Mouse (Mus musculus) hindbrain, embryonic 11.5 days (tissue): ENCODE data around the gene Tut7. TPM values are rescaled to one million over a fixed set of nuclear protein-coding genes. Genes with fewer than 3 reads are reported as not detected.
A peak's percentile ranks its signal among the peaks of the same experiment; 100 is the strongest.

ENCODE experiments used
- ATAC-seq: fragments of 200-750 bp; cut with Nextera tagmentation; 2 replicates; pipeline ENCODE4 v1.8.0; 2017; ENCODE audit warnings: mild to moderate bottlenecking, moderate TSS enrichment, moderate library complexity; ENCODE audit not compliant: low FRiP score
- DNase-seq: peaks from one replicate; pipeline ENCODE4 v3.0.0-alpha.2; 2015; ENCODE audit warnings: low spot score
- H3K27ac ChIP-seq: fragments of 300-500 bp; sonication (generic); 2 replicates; pipeline ENCODE4 v1.5.1; 2014; ENCODE audit warnings: mild to moderate bottlenecking, low read depth, low read length
- H3K27me3 ChIP-seq: fragments of 300-500 bp; sonication (generic); 2 replicates; pipeline ENCODE4 v1.6.1; 2014; ENCODE audit warnings: mild to moderate bottlenecking, low read length, moderate library complexity, mixed read lengths; ENCODE audit not compliant: control insufficient read depth, insufficient read depth
- H3K36me3 ChIP-seq: fragments of 300-500 bp; sonication (generic); 2 replicates; pipeline ENCODE4 v1.6.1; 2014; ENCODE audit warnings: mild to moderate bottlenecking, low read length, moderate library complexity, mixed read lengths; ENCODE audit not compliant: control insufficient read depth, insufficient read depth
- H3K4me1 ChIP-seq: fragments of 300-500 bp; sonication (generic); replicated peaks from 2 replicates; pipeline ENCODE4 v1.6.1; 2014; ENCODE audit warnings: low read length, mixed read lengths; ENCODE audit not compliant: control insufficient read depth, insufficient read depth
- H3K4me2 ChIP-seq: fragments of 300-500 bp; sonication (generic); replicated peaks from 2 replicates; pipeline ENCODE4 v1.6.1; 2014; ENCODE audit warnings: mild to moderate bottlenecking, low read depth, low read length
- H3K4me3 ChIP-seq: fragments of 300-500 bp; sonication (generic); 2 replicates; pipeline ENCODE4 v1.5.1; 2014; ENCODE audit warnings: low read depth, low read length
- H3K9ac ChIP-seq: fragments of 300-500 bp; sonication (generic); 2 replicates; pipeline ENCODE4 v1.6.1; 2014; ENCODE audit warnings: low read depth, low read length
- H3K9me3 ChIP-seq: fragments of 300-500 bp; sonication (generic); 2 replicates; pipeline ENCODE4 v1.6.1; 2016; ENCODE audit warnings: low read length; ENCODE audit not compliant: control insufficient read depth
- WGBS: fragments of 180-500 bp; shearing (Covaris S2); extraction: QIAGEN DNeasy Blood & Tissue Kit; methylation state at CpG from one replicate; pipeline ENCODE4 v1.1.7; 2014; 5-methylcytosine and 5-hydroxymethylcytosine counted together
- polyA plus RNA-seq: library from polyadenylated mRNA; unstranded; fragments of >200 nt; fragmentation: Nextera tagmentation; extraction: Ambion mirVana; gene quantifications from 2 replicates; pipeline ENCODE4 v1.2.1, GENCODE M21; 2014

Tut7 gene
- 49.1 and 50.8 TPM in 2 replicates for polyA plus RNA-seq

- ATAC-seq: peak; percentile 97
- H3K9ac ChIP-seq: peak within 1 kb of the TSS; percentile 90
Measured at GRCm38 (mm10) chr13:59822507-59823462, at the start of gene Tut7. Gene Tut7 (minus strand): TSS chr13:59823147.

GRCm38 (mm10) chr13:59872446-59872845, 49.5 kb upstream of the Tut7 start:
- Histone ChIP-seq H3K9me3 (no peaks in the 10 kb centered on the region), H3K36me3 (no peaks in the 10 kb centered on the region), H3K27me3 (no peaks in the 10 kb centered on the region), H3K9ac (no peak overlapping the region), H3K4me3 (no peak overlapping the region), H3K4me1 (no peaks in the 10 kb centered on the region), H3K4me2 (no peak overlapping the region), H3K27ac (no peak overlapping the region)
- DNase-seq (no peak), ATAC-seq (no peak)
- WGBS: 63% methylated on average over 7 of the region's 7 CpGs

More at GRCm38 (mm10) chr13:59822507-59823462, at the start of gene Tut7:
- peak within 1 kb of the TSS; percentile 96 for H3K4me3 ChIP-seq
- peak within 1 kb of the TSS; percentile 61 for H3K4me2 ChIP-seq
- no peaks in the 10 kb centered on the region for H3K27me3 ChIP-seq
- H3K36me3 ChIP-seq: no peaks in the 10 kb centered on the region
- H3K9me3 ChIP-seq: no peaks in the 10 kb centered on the region
- WGBS: under 1% methylated on average over 97 of the region's 100 CpGs
- H3K4me1 ChIP-seq: no peaks in the 10 kb centered on the region
- peak within 1 kb of the TSS; percentile 75 for H3K27ac ChIP-seq
- DNase-seq: peak; percentile 96

- no peaks in the 10 kb centered on the region for H3K27me3 ChIP-seq
- WGBS: 62% methylated on average over 5 of the region's 5 CpGs
Measured at GRCm38 (mm10) chr13:59870004-59870403, 47.1 kb upstream of the Tut7 start.

DNA sequence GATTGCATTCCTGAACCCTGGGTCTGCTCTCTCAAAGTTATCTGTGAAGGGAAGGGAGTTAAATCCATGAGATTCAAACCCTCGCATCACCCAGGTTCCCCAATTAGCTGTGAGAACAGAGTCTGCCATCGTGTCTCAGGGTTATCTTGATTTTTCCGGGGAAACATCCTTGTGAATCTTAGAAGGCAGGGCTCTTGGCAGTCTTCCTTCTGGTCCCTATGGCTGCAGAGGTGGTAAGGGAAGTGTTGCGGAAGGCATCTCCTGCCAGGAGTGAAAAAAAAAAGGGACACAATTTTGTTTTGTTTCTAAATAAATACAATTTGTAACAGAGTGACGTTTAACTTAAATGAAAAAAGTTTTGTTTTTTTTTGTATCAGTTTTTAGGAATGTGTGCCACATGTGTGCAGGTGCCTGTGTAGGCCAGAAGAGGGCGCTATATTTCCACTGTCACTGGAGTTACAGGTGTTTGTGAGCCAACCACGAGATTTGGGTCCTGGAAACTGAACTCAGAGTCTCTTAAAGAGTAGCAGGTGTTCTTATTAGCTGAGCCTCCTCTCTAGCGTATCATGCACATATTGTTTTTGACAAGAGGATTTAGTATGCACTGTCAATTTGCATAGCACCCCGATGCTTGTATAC, 45.2 kb upstream of the Tut7 start:
- Histone ChIP-seq H3K27ac (no peak overlapping the region), H3K9me3 (no peaks in the 10 kb centered on the region), H3K4me2 (no peak overlapping the region), H3K36me3 (no peaks in the 10 kb centered on the region), H3K9ac (no peak overlapping the region), H3K27me3 (no peaks in the 10 kb centered on the region), H3K4me3 (no peak overlapping the region), H3K4me1 (no peaks in the 10 kb centered on the region)
- 84% methylated on average over 9 of the region's 9 CpGs for WGBS
- DNase-seq: no peak
- no peak for ATAC-seq

More at GRCm38 (mm10) chr13:59870004-59870403, 47.1 kb upstream of the Tut7 start:
- Histone ChIP-seq H3K4me3 (no peak overlapping the region), H3K9ac (no peak overlapping the region), H3K36me3 (no peaks in the 10 kb centered on the region), H3K9me3 (no peaks in the 10 kb centered on the region), H3K27ac (no peak overlapping the region), H3K4me2 (no peak overlapping the region), H3K4me1 (no peaks in the 10 kb centered on the region)
- DNase-seq: no peak
- no peak for ATAC-seq

DNA sequence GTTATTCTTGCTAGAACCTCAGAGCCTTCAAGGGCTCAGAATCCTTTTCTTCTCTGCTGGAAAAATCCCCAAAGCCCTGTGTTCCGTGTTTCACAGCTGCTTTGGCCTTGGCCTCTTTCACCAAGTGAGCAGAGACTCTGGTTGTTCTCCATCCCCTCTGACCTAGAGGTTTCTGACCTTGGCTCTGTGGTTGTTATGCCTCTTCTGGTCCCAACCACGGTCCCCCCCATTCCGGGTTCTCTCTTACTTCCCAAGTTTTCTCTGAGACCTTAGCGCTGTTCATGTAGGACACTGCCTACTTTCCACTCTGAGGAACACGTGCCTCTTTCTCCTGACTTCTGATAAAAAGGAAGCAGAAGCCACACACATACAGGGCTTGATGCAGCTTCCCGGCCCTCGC, 44.2 kb upstream of the Tut7 start:
- 90% methylated on average over 7 of the region's 7 CpGs for WGBS
- Histone ChIP-seq H3K4me2 (no peak overlapping the region), H3K9me3 (no peaks in the 10 kb centered on the region), H3K9ac (no peak overlapping the region), H3K27ac (no peak overlapping the region), H3K36me3 (no peaks in the 10 kb centered on the region), H3K4me3 (no peak overlapping the region), H3K27me3 (no peaks in the 10 kb centered on the region), H3K4me1 (no peaks in the 10 kb centered on the region)
- ATAC-seq: no peak
- DNase-seq: no peak

DNA sequence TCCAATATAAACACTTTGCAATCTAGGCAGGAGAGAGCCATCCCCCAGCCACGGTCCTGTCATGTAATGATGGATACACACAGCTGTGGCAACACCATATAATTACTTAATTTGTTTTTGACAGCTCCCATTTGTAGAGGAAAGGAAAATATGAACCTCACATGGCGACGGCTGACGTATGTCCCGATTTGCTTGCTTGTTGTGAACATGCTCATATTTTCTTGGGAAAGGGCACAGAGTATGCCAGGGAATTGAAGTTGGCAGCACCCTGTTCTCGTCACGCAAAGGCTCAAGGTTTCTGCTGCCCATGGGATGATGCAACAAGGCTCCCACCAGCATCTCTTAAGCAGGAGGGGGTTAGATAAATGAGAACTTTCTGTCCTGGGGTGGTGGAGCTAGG, 36.6 kb upstream of the Tut7 start:
- WGBS: 66% methylated on average over 7 of the region's 7 CpGs
- Histone ChIP-seq H3K27ac (no peak overlapping the region), H3K9me3 (no peaks in the 10 kb centered on the region), H3K27me3 (no peaks in the 10 kb centered on the region), H3K9ac (no peak overlapping the region), H3K36me3 (no peaks in the 10 kb centered on the region), H3K4me3 (no peak overlapping the region), H3K4me1 (no peaks in the 10 kb centered on the region), H3K4me2 (no peak overlapping the region)
- DNase-seq (no peak), ATAC-seq (no peak)

- Histone ChIP-seq H3K36me3 (no peaks in the 10 kb centered on the region), H3K27me3 (no peaks in the 10 kb centered on the region)
- ATAC-seq: no peak
Measured at GRCm38 (mm10) chr13:59856286-59857070, 33.5 kb upstream of the Tut7 start.

GRCm38 (mm10) chr13:59853471-59853870, 30.5 kb upstream of the Tut7 start:
- WGBS: 78% methylated on average over 9 of the region's 9 CpGs
- no peaks in the 10 kb centered on the region for H3K27me3 ChIP-seq
- H3K9me3 ChIP-seq: no peaks in the 10 kb centered on the region
- H3K4me2 ChIP-seq: no peak overlapping the region
- ATAC-seq (no peak), DNase-seq (no peak)
- no peaks in the 10 kb centered on the region for H3K4me1 ChIP-seq
- no peaks in the 10 kb centered on the region for H3K36me3 ChIP-seq
- no peak overlapping the region for H3K9ac ChIP-seq
- H3K27ac ChIP-seq: no peak overlapping the region
- no peak overlapping the region for H3K4me3 ChIP-seq

More at GRCm38 (mm10) chr13:59856286-59857070, 33.5 kb upstream of the Tut7 start:
- WGBS: 56% methylated on average over 20 of the region's 20 CpGs
- no peaks in the 10 kb centered on the region for H3K4me1 ChIP-seq
- H3K4me3 ChIP-seq: no peak overlapping the region
- no peak overlapping the region for H3K27ac ChIP-seq
- H3K9me3 ChIP-seq: no peaks in the 10 kb centered on the region
- peak; percentile 73 for DNase-seq
- no peak overlapping the region for H3K4me2 ChIP-seq
- H3K9ac ChIP-seq: no peak overlapping the region
